ENCODE assay signal across 9 mouse cellular contexts in genomic region chr11:32363188-32363587, GRCm38 (mm10). TPM values are rescaled to one million over a fixed set of nuclear protein-coding genes. Genes with fewer than 3 reads are reported as not detected.
A peak's percentile ranks its signal among the peaks of the same experiment; 100 is the strongest.
DNase-seq lines count a peak whose midpoint lies in the region; ATAC-seq and TF ChIP-seq lines count a peak whose summit lies in the region.
"Had no signal": no experiment of that assay in that cellular context is flagged by ENCODE, and none has a peak within 500 bp of the region (broad histone marks: within the 10 kb centered on the region; RNA-seq: fewer than 3 reads in every experiment).

No protein-coding gene starts in this region.

- no peaks in the 10 kb centered on the region for H3K9me3 ChIP-seq in kidney, postnatal 0 days (replicated peaks; ENCODE audit: low read length)
- no peaks in the 10 kb centered on the region for H3K9me3 ChIP-seq in forebrain, embryonic 13.5 days (replicated peaks)
- no peaks in the 10 kb centered on the region for H3K9me3 ChIP-seq in intestine, embryonic 16.5 days (ENCODE audit: control insufficient read depth, low read length)

- WGBS in kidney, postnatal 0 days = 68% methylated on average over 3 of the region's 3 CpGs
- 76% methylated on average over 3 of the region's 3 CpGs for WGBS in kidney, adult 2 months
- WGBS in forebrain, embryonic 13.5 days = 80% methylated on average over 3 of the region's 3 CpGs
- 62% methylated on average over 3 of the region's 3 CpGs for WGBS in intestine, embryonic 16.5 days
- 73% methylated on average over 3 of the region's 3 CpGs for WGBS in olfactory bulb, adult 2 months

- no peak for TF ChIP-seq CTCF in kidney, postnatal 0 days (IDR thresholded peaks at IDR 0.05; ENCODE audit: low read depth)
- no peak for TF ChIP-seq CTCF in kidney, adult 2 months (conservative IDR thresholded peaks at IDR 0.05; ENCODE audit: insufficient read depth, insufficient read length, low read depth, low read length)
- no peak for TF ChIP-seq CTCF in olfactory bulb, adult 2 months (IDR thresholded peaks at IDR 0.05; ENCODE audit: insufficient read depth, low read depth, low read length)

- no peak overlapping the region for H3K9ac ChIP-seq in kidney, postnatal 0 days (ENCODE audit: low read depth, low read length)
- no peak overlapping the region for H3K9ac ChIP-seq in forebrain, embryonic 13.5 days
- H3K9ac ChIP-seq in intestine, embryonic 16.5 days (ENCODE audit: low read depth, low read length) = no peak overlapping the region

- no peak for DNase-seq in kidney, postnatal 0 days (ENCODE audit: low spot score)
- DNase-seq in kidney, adult 2 months = no peak
- DNase-seq in cerebellum, adult 9-10 months = no peak
- DNase-seq: layer of hippocampus, adult 9-11 months; thymus, postnatal 25 days had no signal

- no peaks in the 10 kb centered on the region for H3K27me3 ChIP-seq in kidney, postnatal 0 days (ENCODE audit: insufficient read depth, low read length)
- no peaks in the 10 kb centered on the region for H3K27me3 ChIP-seq in kidney, adult 2 months (replicated peaks; ENCODE audit: control insufficient read depth, insufficient read depth, low read length)
- H3K27me3 ChIP-seq in forebrain, embryonic 13.5 days = no peaks in the 10 kb centered on the region
- no peaks in the 10 kb centered on the region for H3K27me3 ChIP-seq in intestine, embryonic 16.5 days (replicated peaks; ENCODE audit: control insufficient read depth, insufficient read depth, low read length)

- peaks cover 6% of the 10 kb centered on the region; the same call in 1 of the 2 replicates for H3K4me1 ChIP-seq in kidney, postnatal 0 days (replicated peaks; ENCODE audit: insufficient read depth, low read length)
- no peaks in the 10 kb centered on the region for H3K4me1 ChIP-seq in kidney, adult 2 months (ENCODE audit: control insufficient read depth, insufficient read depth, low read length)
- H3K4me1 ChIP-seq in forebrain, embryonic 13.5 days = peaks cover 32% of the 10 kb centered on the region
- H3K4me1 ChIP-seq in intestine, embryonic 16.5 days (ENCODE audit: control insufficient read depth, insufficient read depth, low read length) = peaks cover 33% of the 10 kb centered on the region
- peaks cover 29% of the 10 kb centered on the region for H3K4me1 ChIP-seq in olfactory bulb, adult 2 months (ENCODE audit: control insufficient read depth, insufficient read depth, low read length)

- H3K4me2 ChIP-seq in kidney, postnatal 0 days (ENCODE audit: low read length) = no peak overlapping the region
- no peak overlapping the region for H3K4me2 ChIP-seq in forebrain, embryonic 13.5 days
- no peak overlapping the region for H3K4me2 ChIP-seq in intestine, embryonic 16.5 days (ENCODE audit: low read depth, low read length)

- 0 out of 2 replicates have a peak, but pooled peaks have one; percentile 20 for ATAC-seq in kidney, postnatal 0 days (replicated peaks; ENCODE audit: low FRiP score, low read depth)
- ATAC-seq in forebrain, embryonic 13.5 days = peak; percentile 13; the same call in 1 of the 2 replicates
- ATAC-seq in intestine, embryonic 16.5 days = peak; percentile 54
- no peak for ATAC-seq in megakaryocyte, adult 5-6 weeks (ENCODE audit: poor library complexity, severe bottlenecking)

- TF ChIP-seq POLR2A in kidney, adult 2 months (IDR thresholded peaks at IDR 0.05; ENCODE audit: low read depth, low read length) = no peak
- TF ChIP-seq POLR2A in olfactory bulb, adult 2 months (IDR thresholded peaks at IDR 0.05; ENCODE audit: insufficient read depth, low read depth, low read length) = no peak

- H3K27ac ChIP-seq in kidney, postnatal 0 days = no peak overlapping the region
- no peak overlapping the region for H3K27ac ChIP-seq in kidney, adult 2 months (ENCODE audit: insufficient read depth, low read depth, low read length)
- H3K27ac ChIP-seq in forebrain, embryonic 13.5 days = peak overlapping the region; percentile 44; the same call in 1 of the 2 replicates
- peak overlapping the region; percentile 38 for H3K27ac ChIP-seq in intestine, embryonic 16.5 days (ENCODE audit: low read length)
- H3K27ac ChIP-seq in olfactory bulb, adult 2 months (ENCODE audit: insufficient read depth, low read depth, low read length) = peak overlapping the region; percentile 39

- H3K36me3 ChIP-seq in kidney, postnatal 0 days (ENCODE audit: insufficient read depth, low read length) = no peaks in the 10 kb centered on the region
- H3K36me3 ChIP-seq in kidney, adult 2 months (ENCODE audit: control insufficient read depth, insufficient read depth, low read length) = no peaks in the 10 kb centered on the region
- H3K36me3 ChIP-seq in forebrain, embryonic 13.5 days (ENCODE audit: poor library complexity, severe bottlenecking) = peaks cover 6% of the 10 kb centered on the region; the same call in 1 of the 2 replicates
- H3K36me3 ChIP-seq in intestine, embryonic 16.5 days (ENCODE audit: control insufficient read depth, insufficient read depth, low read length) = no peaks in the 10 kb centered on the region

- H3K4me3 ChIP-seq in kidney, postnatal 0 days (replicated peaks; ENCODE audit: low read depth, low read length) = no peak overlapping the region
- no peak overlapping the region for H3K4me3 ChIP-seq in kidney, adult 2 months (ENCODE audit: insufficient read depth, low read depth, low read length)
- H3K4me3 ChIP-seq in forebrain, embryonic 13.5 days = no peak overlapping the region
- no peak overlapping the region for H3K4me3 ChIP-seq in intestine, embryonic 16.5 days (ENCODE audit: low read length)
- no peak overlapping the region for H3K4me3 ChIP-seq in olfactory bulb, adult 2 months (ENCODE audit: insufficient read depth, low read depth, low read length)

RNA-seq across cellular contexts. Expression of gene Sh3pxd2b, which starts 15.6 kb away (rescaled TPM):
- polyA plus RNA-seq in kidney, postnatal 0 days (2015; fragmentation: Nextera tagmentation; extraction: Ambion mirVana) = 6.6 TPM in 2 replicates
- 3.7 TPM in 2 replicates for polyA plus RNA-seq in kidney, adult 2 months (2012; rRNA removed)
- 15.7 and 18.6 TPM in 2 replicates for polyA plus RNA-seq in forebrain, embryonic 13.5 days (2015; fragmentation: Nextera tagmentation; extraction: Ambion mirVana)
- 9.6 and 10.0 TPM in 2 replicates for polyA plus RNA-seq in intestine, embryonic 16.5 days (2015; fragmentation: Nextera tagmentation; extraction: Ambion mirVana)
- not detected in 2 replicates for polyA plus RNA-seq in olfactory bulb, adult 2 months (2012; ENCODE audit: insufficient read depth, insufficient read length, low replicate concordance, missing spikeins)
- total RNA-seq in megakaryocyte, adult 5-6 weeks (2015) = 5.3 and 7.0 TPM in 2 replicates
- 2.4 and 2.9 TPM in 2 replicates for total RNA-seq in megakaryocyte, adult 5-6 weeks (2017)

Comparison
In these comparisons a context has a peak if more than half of its experiments do, and no peak if none do; other contexts are left out.
1. H3K27ac ChIP-seq: peak in forebrain, embryonic 13.5 days (single experiment), intestine, embryonic 16.5 days (single experiment) and olfactory bulb, adult 2 months (single experiment); none in kidney, postnatal 0 days (single experiment) and kidney, adult 2 months (single experiment).